Mouse (Mus musculus) left cerebral cortex, postnatal 25 days (tissue): ENCODE data around the gene Rinl. TPM values are rescaled to one million over a fixed set of nuclear protein-coding genes. Genes with fewer than 3 reads are reported as not detected.

Experiments
- DNase-seq, 2 experiments: peaks; one replicate each; pipeline ENCODE4 v3.0.0; 2022; ENCODE audit warnings: low spot score in 2 of 2, mixed read lengths in 1 of 2
- intact Hi-C: fragments of 180-260 bp; cut with DNase I; formaldehyde crosslinking; loops from one replicate; pipeline ENCODE4 v1.15.1; 2025
- total RNA-seq, 2 experiments: library from RNA; stranded (reverse); gene quantifications; 2 replicates each; pipeline ENCODE4 v1.2.3; 2021

Rinl gene
- total RNA-seq, 2 experiments from 2014 or later: 2.4 to 2.9 TPM

- DNase-seq: no peak
Observed at GRCm38 (mm10) chr7:28778825-28779224, 9.9 kb upstream of the Rinl start.

GRCm38 (mm10) chr7:28780067-28780658 is 8.6 kb upstream of the Rinl start:
- intact Hi-C loops: loop anchor here (5.0 kb wide), 2 partner anchors 87 to 257 kb away; no protein-coding TSS in a partner anchor
- peak; percentile 84 to 93 for DNase-seq

More at GRCm38 (mm10) chr7:28778825-28779224, 9.9 kb upstream of the Rinl start:
- intact Hi-C loops: no loop called here

GRCm38 (mm10) chr7:28780857-28781256 is 7.9 kb upstream of the Rinl start:
- intact Hi-C loops: loop anchor here (5.0 kb wide), 2 partner anchors 86 to 256 kb away; no protein-coding TSS in a partner anchor
- peak in 1 of 2 experiments; percentile 72 for DNase-seq

- intact Hi-C loops: loop anchor here (5.0 kb wide), 2 partner anchors 86 to 256 kb away; no protein-coding TSS in a partner anchor
Observed at GRCm38 (mm10) chr7:28781261-28781663, 7.5 kb upstream of the Rinl start.

GRCm38 (mm10) chr7:28785161-28785560 is 3.6 kb upstream of the Rinl start:
- intact Hi-C loops: no loop called here

More at GRCm38 (mm10) chr7:28781261-28781663, 7.5 kb upstream of the Rinl start:
- DNase-seq: peak in 1 of 2 experiments; percentile 28

GRCm38 (mm10) chr7:28787884-28788283 is 885 bp upstream of the Rinl start:
- intact Hi-C loops: no loop called here
- DNase-seq: no peak

More at GRCm38 (mm10) chr7:28785161-28785560, 3.6 kb upstream of the Rinl start:
- no peak for DNase-seq

GRCm38 (mm10) chr7:28789235-28789634 is 466 bp downstream of the Rinl start:
- DNase-seq: no peak
- intact Hi-C loops: no loop called here

- intact Hi-C loops: no loop called here
- no peak for DNase-seq
Observed at GRCm38 (mm10) chr7:28790066-28790806, 1.5 kb downstream of the Rinl start.

GRCm38 (mm10) chr7:28791706-28792105 is 2.9 kb downstream of the Rinl start:
- intact Hi-C loops: no loop called here
- no peak for DNase-seq

GRCm38 (mm10) chr7:28792391-28793185 is 3.8 kb downstream of the Rinl start:
- no peak for DNase-seq
- intact Hi-C loops: no loop called here

GRCm38 (mm10) chr7:28793834-28794233 is 5.1 kb downstream of the Rinl start:
- DNase-seq: no peak
- intact Hi-C loops: no loop called here

- intact Hi-C loops: no loop called here
Observed at GRCm38 (mm10) chr7:28794496-28794895, 5.7 kb downstream of the Rinl start.

GRCm38 (mm10) chr7:28795832-28796231 is 7.1 kb downstream of the Rinl start:
- DNase-seq: no peak
- intact Hi-C loops: loop anchor here (2.0 to 5.0 kb wide), 2 partner anchors 71 to 246 kb away; no protein-coding TSS in a partner anchor

More at GRCm38 (mm10) chr7:28794496-28794895, 5.7 kb downstream of the Rinl start:
- no peak for DNase-seq

- peak; percentile 73 to 78 for DNase-seq
- intact Hi-C loops: loop anchor here (2.0 to 5.0 kb wide), 2 partner anchors 70 to 246 kb away; no protein-coding TSS in a partner anchor
Observed at GRCm38 (mm10) chr7:28796562-28796975, 7.8 kb downstream of the Rinl start.

- intact Hi-C loops: loop anchor here (5.0 kb wide), 1 partner anchor 242 kb away; no protein-coding TSS in a partner anchor
- DNase-seq: no peak
Observed at GRCm38 (mm10) chr7:28799994-28800393, 11.2 kb downstream of the Rinl start.

GRCm38 (mm10) chr7:28801451-28801850 is 12.7 kb downstream of the Rinl start:
- intact Hi-C loops: no loop called here
- DNase-seq: no peak

- intact Hi-C loops: no loop called here
- DNase-seq: no peak
Observed at GRCm38 (mm10) chr7:28801901-28802670, 13.3 kb downstream of the Rinl start.

- intact Hi-C loops: no loop called here
- DNase-seq: peak in 1 of 2 experiments; percentile 75
Observed at GRCm38 (mm10) chr7:28802846-28803588, 14.2 kb downstream of the Rinl start.
